Mouse (Mus musculus) heart, postnatal 10 days (tissue): Measurements from ENCODE around the gene Tgfb1i1. TPM values are rescaled to one million over a fixed set of nuclear protein-coding genes. Genes with fewer than 3 reads are reported as not detected.

Experiments used
- DNase-seq, 2 experiments: peaks; one replicate each; pipeline ENCODE4 v3.0.0; 2021
- intact Hi-C: fragments of 180-260 bp; cut with DNase I; formaldehyde crosslinking; loops from one replicate; pipeline ENCODE4 v1.15.1; 2025
- total RNA-seq, 2 experiments: library from RNA; stranded (reverse); gene quantifications; 2 replicates each; pipeline ENCODE4 v1.2.3; 2021

Gene Tgfb1i1
- total RNA-seq, 2 experiments from 2014 or later: 52.1 to 57.0 TPM

DNA sequence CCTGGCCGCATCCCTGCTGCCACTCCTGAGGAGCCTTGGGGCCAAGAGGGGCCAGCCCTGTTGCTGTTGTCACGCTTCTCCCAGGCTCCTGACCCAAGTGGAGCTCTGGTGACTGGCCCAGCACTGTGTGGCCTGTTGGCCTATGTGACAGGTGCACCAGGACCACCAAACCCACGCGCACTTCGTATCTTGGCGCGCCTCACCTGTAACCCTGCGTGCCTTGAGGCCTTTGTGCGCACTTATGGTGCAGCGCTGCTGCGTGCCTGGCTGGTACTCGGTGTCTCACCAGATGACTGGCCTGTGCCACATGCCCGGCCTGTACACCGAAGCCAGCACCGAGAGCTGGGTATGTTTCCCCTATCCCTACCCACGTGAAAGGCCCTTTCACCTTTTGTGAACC lies 4.3 kb upstream of the Tgfb1i1 start:
- no peak for DNase-seq
- intact Hi-C loops: loop anchor here (10.0 kb wide), 1 partner anchor 462 kb away; no protein-coding TSS in a partner anchor

DNA sequence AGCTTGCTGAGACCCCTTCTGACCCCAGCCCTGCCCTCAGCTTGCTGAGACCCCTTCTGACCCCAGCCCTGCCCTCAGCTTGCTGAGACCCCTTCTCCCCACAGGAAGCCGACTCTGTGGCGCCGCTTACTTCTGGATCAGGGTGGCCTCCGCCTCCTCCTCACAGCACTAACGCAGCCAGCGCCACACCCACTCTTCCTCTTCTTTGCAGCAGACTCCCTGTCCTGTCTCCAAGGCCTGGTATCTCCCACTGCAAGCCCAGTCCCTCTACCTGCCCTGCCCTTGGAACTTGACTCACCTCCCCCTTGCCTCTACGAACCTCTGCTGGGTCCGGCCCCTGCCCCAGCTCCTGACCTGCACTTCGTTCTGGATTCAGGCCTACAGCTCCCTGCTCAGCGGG lies 2.7 kb upstream of the Tgfb1i1 start:
- no peak for DNase-seq
- intact Hi-C loops: loop anchor here (10.0 kb wide), 1 partner anchor 461 kb away; no protein-coding TSS in a partner anchor

DNA sequence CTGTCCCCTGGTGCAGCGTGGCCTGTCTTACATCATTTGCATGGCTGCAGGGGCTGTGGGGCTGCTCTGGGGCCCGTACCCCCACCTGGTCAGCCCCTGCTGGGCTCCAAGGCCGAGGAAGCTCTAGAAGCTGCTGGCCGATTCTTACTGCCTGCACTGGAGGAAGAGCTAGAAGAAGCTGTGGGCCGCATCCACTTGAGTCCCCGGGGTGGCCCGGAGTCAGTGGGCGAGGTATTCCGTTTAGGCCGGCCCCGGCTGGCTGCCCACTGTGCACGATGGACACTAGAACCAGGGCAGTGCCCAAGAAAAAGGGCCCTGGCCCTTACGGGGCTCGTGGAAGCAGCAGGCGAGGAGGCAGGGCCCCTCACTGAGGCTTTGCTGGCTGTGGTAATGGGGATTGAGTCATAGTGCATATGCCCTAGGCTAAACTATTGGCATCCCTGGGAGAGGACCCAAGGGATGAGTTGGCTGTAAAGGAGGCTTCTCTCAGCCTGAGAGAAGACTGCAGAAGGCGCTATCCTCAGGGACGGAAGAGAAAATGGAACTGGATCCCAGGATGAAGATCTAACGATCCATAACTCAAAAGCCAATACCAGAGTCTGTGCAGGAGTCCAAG lies 2.1 kb upstream of the Tgfb1i1 start:
- intact Hi-C loops: loop anchor here (5.0 to 10.0 kb wide), 2 partner anchors 53 to 460 kb away; partner anchors contain the start of gene BC017158
- DNase-seq: no peak

DNA sequence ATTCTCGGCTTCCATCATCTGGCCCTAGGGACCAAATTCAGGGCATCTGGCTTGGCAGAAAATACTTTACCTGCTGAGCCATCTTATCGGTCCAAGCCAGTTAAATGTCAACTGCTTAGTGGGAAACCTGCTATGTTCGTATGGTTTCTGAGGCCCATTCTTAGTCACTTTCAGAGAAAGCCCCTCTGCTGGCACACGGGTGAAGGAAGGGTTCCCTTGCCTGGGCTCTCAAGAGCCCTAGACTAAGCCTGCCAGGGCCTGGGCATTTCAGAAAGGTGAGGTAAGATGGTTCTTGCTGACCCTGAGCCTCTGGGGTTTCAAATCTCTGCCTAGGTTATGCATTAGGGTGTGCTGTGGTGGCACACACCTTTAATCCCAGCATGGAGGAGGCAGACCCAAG lies 1.1 kb upstream of the Tgfb1i1 start:
- DNase-seq: no peak
- intact Hi-C loops: loop anchor here (5.0 to 10.0 kb wide), 2 partner anchors 52 to 459 kb away; partner anchors contain the start of gene BC017158

DNA sequence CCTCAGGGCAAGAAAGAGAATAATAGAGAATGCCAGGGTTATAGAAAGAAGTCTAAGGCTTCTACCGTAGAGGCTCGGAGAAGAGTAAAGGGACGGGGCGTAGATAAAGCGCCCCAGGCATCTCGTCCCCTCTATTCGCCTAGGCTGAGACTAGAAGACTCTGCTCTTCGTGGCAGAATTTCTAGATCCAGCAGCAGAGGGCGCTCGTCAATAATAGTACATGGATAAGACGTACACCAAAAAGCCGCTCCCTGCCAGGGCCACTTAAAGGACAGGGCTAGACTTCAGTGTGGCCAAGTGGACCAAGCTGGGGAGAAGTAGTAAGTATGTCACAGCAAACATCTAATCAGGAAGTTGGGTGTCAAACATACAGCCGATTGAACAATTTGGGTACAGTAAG lies 831 bp downstream of the Tgfb1i1 start:
- DNase-seq: peak; percentile 92 to 94
- intact Hi-C loops: loop anchor here (1.0 to 10.0 kb wide), 3 partner anchors 50 to 457 kb away; partner anchors contain the start of gene BC017158

DNA sequence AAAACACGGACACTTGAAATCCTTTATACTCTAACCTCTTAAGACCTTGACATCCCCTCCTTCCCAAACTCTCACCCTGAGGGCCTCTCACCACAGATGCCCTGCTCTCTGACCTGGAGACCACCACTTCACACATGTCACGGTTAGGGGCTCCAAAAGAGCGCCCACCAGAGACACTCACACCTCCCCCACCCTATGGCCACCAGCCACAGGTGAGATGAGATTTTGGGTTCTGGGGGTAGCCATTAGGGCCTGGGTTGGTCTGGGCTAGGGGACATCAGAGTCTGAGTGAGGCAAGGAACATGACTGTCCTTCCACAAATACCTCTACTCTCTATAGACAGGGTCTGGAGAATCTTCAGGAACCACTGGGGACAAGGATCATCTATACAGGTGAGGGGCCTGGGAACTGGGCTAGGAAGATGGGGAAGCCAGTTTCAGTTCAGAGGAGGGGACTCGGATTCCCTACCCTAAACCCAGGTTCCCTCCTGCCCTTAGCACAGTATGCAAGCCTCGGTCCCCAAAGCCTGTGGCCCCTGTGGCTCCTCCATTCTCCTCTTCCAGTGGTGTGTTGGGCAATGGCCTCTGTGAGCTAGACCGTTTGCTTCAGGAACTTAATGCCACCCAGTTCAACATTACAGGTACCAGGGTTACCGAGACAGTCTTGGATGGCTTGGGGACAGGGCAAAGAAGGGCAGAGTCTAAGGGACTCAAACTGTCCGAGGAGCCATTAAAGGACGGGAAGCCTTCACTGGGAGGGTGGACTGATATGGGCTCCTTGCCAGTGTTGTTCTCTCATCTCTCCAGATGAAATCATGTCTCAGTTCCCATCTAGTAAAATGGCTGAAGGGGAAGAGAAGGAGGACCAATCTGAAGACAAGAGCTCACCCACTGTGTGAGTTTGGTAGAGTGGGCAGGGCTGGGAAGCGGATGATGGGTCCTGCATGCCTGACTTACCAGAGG lies 1.8 kb downstream of the Tgfb1i1 start:
- no peak for DNase-seq
- intact Hi-C loops: loop anchor here (5.0 to 10.0 kb wide), 2 partner anchors 49 to 456 kb away; partner anchors contain the start of gene BC017158

DNA sequence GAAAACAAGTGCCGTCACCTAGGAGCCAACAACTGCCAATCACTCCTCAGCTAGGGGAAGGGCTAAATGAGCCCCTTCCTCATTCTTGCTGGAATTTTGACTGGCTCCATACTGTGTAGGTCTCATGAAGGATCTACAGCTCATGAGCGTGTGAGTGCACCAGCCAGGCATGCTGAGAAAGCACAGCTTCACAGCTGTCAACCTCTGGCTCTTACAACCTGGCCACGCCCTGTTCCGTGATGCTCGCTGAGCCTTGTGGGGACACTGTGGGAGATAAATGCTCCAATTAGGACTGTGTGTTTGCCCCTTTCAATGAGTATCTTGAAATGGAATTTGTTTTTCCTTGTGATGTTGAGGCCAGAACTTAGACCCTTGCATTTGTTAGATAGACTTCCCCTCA lies 3.4 kb downstream of the Tgfb1i1 start:
- DNase-seq: no peak
- intact Hi-C loops: loop anchor here (5.0 to 10.0 kb wide), 2 partner anchors 47 to 455 kb away; partner anchors contain the start of gene BC017158

DNA sequence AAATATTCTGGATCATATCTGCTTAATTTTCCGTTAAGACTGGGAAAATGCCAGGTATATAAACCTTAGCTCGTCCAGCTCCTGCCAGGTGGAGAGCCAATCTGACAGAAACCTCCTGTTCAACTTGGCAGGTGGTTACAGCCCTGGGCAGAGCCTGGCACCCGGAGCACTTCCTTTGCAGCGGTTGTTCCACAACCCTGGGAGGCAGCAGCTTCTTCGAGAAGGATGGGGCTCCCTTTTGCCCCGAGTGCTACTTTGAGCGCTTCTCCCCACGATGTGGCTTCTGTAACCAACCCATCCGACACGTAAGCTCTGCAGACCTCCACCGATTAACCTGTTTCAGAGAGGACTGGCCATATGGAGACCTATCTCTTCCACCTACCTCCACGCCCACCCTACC lies 5.3 kb downstream of the Tgfb1i1 start:
- no peak for DNase-seq
- intact Hi-C loops: no loop called here

DNA sequence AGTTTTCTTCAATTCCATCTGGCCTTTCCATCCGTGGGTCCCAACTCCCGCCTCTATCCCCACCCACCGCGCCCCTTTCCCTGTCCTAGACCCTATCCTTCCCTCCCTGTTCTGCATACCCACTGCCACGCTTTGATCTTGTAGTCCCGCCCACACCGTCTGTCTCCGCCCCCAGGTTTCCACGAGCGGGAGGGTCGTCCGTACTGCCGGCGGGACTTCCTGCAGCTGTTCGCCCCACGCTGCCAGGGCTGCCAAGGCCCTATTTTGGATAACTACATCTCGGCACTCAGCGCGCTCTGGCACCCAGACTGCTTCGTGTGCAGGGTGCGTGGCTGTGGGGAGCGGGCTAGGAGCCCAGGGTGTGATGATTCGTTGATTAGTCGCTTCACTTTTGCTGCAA lies 6.0 kb downstream of the Tgfb1i1 start:
- DNase-seq: no peak
- intact Hi-C loops: no loop called here

DNA sequence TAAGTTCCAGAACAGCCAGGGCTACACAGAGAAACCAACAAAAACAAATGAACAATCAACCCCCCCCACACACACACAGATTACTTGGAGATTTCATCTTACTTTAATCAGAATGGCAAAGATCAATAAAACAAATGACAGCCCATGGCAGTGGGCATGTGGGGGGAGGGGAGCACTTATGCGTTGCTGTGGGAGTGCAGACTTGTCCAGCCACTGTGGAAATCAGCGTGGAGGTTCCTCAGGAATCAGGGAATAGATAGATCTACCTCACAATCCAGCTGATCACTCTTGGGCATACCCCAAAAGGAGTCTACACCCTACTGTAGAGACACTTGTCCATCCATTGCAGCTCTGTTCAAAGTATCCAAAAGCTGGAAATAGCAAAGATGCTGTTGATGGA lies 8.4 kb downstream of the Tgfb1i1 start:
- intact Hi-C loops: no loop called here

DNA sequence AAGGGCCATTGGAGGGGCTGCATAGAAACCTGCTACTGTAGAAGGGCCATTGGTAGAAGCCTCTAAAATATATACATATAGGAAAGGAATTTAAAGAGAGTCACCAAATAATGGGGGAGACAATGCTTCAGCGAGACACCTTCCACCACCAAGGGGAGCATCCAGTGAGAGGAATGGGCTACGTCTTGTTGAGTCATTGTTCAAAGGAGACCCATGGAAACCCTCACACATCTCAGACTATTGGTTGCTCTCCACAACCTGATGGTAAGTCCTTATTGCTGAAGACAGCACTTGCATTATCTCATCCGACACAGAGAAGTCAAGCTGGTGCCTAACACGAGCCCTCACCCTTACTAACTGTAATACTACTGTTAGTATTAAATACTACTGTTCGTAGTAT lies 9.1 kb downstream of the Tgfb1i1 start:
- no peak for DNase-seq
- intact Hi-C loops: no loop called here

More for the DNA sequence above, 8.4 kb downstream of the Tgfb1i1 start:
- no peak for DNase-seq

DNA sequence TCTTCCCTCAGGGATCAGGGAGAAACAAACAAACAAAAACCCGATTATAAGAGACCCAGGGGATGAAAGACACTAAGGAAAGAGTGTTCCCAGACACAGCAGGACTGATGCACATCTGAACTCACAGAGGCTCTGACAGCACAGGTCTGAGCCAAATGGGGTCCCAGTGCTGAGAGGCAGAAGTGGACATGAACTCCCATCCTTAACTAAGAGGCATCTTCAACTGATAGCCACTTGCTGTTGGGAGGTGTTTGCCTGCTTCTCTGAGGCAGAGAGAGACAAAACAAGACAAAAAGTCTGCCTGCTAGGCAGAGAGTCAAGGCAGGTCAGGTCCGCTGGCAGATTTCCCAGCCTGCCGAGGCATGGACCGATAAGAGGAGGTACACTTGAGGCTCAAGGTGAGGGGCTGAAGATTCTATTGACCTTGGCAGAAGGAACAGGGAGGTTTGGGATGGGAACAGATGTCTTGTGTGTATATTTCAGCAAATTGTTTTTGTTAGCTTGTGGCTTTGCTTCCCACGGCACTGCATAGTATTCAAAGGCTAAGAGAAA lies 10.2 kb downstream of the Tgfb1i1 start:
- DNase-seq: peak; percentile 55 to 58
- intact Hi-C loops: no loop called here

DNA sequence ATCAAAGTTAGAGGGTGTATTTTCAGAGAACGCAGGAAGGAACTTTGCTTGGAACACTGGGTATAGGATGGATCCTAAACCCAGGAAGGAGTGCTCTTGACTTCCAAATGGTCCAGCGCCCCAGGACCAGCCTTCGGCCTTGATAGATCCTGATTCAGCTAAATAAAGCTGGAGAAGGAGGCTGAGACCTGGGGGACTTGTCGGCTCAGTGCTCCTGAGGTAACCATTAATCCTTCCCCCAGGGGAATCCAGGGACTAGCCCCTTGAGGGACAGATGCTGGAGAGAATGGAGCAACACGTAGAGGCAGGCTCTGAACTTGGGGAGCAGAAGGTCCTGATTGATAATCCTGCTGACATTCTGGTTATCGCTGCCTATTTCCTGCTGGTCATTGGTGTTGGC lies 18.8 kb downstream of the Tgfb1i1 start, which contains the start of gene Slc5a2:
TSS of gene Slc5a2 (plus strand) at position 247 of the 400 bp plus-strand sequence.
- no peak for DNase-seq
- intact Hi-C loops: no loop called here

DNA sequence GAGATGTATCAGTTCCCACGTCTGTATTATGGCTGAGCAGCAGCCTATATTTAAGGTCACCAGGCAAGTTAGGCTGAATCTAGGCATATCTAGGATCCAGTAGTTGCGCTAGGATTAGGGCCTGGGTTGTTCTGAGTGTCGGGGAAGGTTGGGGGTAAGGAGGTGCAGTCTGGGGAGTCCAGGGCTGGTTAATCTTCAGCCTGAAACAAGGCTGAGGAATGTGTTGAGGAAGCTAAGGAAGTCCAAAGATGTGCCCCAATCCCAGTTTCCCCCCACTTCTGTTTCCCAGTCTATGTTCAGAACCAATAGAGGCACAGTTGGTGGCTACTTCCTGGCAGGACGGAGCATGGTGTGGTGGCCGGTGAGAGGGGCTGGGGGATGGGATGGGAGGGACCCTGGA lies 19.4 kb downstream of the Tgfb1i1 start:
- intact Hi-C loops: no loop called here
- no peak for DNase-seq

DNA sequence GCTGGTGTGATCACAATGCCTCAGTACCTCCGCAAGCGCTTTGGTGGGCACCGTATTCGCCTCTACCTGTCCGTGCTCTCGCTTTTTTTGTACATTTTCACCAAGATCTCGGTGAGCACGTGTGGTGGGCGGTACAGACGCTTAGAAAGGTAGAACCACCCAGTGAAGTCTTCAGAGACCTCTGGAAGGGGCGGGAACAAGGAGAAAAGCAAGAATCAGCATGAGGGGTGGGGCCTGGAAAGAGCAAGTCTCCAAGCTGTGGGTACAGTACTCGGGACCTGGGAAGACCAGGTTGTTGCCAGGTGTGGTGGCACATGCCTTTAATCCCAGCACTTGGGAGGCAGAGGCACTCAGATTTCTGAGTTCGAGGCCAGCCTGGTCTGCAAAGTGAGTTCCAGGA lies 20.8 kb downstream of the Tgfb1i1 start:
- intact Hi-C loops: no loop called here

DNA sequence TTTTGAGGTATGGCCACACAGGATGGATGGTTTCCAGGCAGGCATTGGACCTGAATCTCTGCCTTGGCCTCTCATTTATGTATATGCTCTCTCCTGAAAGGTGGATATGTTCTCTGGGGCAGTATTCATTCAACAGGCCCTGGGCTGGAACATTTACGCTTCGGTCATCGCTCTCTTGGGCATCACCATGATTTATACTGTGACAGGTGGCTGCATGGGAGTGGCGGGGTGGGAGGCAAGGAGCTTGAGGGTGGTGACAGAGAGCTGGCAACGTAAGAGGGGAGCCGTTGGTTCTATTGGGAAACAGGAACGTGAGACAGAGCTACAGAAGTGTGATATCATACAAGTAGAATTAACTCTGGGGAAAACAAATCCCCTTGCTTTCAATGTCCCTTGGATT lies 21.2 kb downstream of the Tgfb1i1 start:
- DNase-seq: no peak
- intact Hi-C loops: no loop called here

More for the DNA sequence above, 20.8 kb downstream of the Tgfb1i1 start:
- DNase-seq: no peak

DNA sequence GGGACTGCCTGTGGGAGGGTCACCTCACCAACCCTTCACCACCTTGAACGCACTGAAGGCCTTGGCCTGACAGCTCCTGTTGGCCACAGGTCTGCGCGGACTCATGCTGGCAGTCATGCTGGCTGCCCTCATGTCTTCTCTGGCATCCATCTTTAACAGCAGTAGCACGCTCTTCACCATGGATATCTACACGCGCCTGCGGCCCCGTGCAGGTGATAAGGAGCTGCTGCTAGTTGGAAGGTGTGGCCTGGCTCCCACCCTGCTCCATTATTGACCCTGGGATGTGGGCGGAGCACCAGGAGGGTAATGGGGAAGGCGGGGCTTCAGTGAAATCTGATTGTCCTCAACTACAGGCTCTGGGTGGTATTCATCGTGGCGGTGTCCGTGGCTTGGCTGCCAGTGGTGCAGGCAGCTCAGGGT lies 23.8 kb downstream of the Tgfb1i1 start:
- DNase-seq: no peak
- intact Hi-C loops: no loop called here

DNA sequence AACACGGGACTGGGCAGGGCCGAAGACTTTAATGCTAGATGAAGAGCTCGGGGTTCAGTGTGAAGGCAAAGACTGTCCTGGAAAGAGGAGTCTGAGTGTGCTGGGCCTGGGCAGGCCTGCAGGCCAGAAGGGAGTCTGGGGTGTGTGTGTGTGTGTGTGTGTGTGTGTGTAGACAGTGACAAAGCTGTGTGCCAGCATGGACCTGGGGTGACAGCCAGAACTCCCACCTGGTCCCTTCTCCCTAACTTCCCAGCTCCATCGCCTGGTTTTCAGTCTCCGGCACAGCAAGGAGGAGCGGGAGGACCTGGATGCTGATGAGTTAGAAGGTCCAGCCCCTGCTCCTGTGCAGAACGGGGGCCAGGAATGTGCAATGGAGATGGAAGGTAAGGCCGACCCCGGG lies 24.9 kb downstream of the Tgfb1i1 start:
- intact Hi-C loops: no loop called here

DNA sequence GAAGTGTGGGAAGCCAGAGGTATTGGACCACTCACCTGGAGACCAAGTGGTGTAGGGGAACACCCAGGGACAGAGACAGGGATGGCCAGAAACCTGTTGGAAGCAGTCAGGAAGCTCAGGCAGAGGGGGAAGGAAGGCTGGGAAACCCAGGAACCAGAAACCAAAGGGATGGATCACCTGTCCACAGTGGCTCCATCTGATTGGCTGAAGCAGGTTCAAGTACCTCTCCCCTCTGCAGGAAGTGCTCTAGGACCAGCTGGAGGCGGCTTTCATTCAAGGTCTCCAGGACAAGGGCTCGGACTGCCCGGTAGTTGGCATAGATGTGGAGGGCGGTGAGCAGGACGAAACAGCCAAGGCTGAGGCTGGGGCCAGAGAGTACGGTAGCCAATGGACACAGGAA lies 29.4 kb downstream of the Tgfb1i1 start:
- intact Hi-C loops: no loop called here
- DNase-seq: no peak

More for the DNA sequence above, 24.9 kb downstream of the Tgfb1i1 start:
- DNase-seq: no peak

DNA sequence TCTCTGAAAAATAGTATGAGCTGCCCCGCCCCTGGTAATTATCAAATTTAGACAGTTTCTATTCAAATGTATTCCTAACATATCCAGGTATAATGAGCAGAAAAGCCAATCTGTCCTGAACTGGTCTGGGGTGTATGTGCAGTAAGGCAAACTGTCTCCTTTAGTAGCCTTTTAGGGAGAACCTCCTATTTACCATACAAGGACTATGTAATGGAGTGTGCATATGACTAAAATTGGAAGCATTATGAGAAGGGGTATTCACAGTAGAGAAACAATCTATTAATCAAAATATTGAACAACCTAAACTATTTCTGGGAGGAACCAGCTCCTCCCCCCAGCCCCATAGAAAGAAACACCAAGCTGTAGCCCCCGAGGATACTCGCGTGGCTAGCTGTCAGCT lies 33.1 kb downstream of the Tgfb1i1 start:
- DNase-seq: no peak
- intact Hi-C loops: no loop called here

DNA sequence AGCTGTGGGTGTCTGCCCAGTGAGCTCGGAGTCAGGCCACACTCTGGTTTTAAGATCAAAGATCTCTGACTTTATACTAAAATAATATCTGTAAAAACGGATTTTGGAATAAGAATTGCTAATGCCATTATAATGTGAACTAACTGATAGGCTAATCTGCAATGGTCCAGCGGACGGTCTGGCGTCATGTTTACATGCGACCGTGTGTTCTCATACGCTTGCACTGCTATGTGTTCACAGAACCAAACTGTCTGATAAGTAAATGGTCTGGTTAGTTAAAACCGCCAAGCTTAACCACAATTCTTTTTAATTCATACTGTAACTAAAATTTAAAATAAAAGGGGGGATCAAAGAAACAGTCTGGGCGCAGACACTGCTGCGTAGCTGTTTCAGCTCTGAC lies 35.2 kb downstream of the Tgfb1i1 start:
- DNase-seq: no peak
- intact Hi-C loops: no loop called here
